Mouse (Mus musculus) ES-Bruce4 (cell line): ENCODE measurements at regions not wholly inside any gene's neighbourhood (a gene's known extent, or its start where the extent isn't known, plus 50 kb on each side); places are given as distances from the start of the nearest gene placed in this dataset.

Experiments
- CTCF ChIP-seq: IDR thresholded peaks from one replicate; pipeline ENCODE4 v1.8.1; 2011; ENCODE audit warnings: low read depth, low read length
- POLR2A ChIP-seq: IDR thresholded peaks from one replicate; pipeline ENCODE4 v1.8.1; 2011; ENCODE audit warnings: low read length; ENCODE audit not compliant: insufficient read depth

DNA sequence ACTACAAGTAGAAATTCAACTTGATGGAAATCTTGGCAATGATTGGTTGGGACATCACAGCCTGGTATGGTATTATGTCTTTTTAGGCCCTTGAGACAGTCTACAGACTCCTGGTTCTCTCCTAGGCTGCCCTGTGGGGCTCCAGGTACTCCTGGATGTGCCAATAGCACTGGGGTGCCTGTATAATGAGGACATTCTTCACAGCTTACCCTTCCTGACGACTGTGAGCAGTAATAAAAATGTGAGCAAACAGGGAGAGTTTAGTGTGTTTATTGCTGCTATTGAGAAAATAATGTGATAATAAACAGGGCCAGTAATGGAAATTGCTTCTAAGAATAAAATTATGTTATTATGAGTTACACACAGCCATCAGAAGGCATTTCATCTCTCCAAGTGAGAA is 150.2 kb downstream of the Fam84a start:
- TF ChIP-seq CTCF, result no peak
- no peak for TF ChIP-seq POLR2A
